Mouse (Mus musculus) adrenal gland, postnatal 25 days (tissue): ENCODE data around the gene Card19. TPM values are rescaled to one million over a fixed set of nuclear protein-coding genes. Genes with fewer than 3 reads are reported as not detected.

ENCODE experiments used
- DNase-seq: peaks from one replicate; pipeline ENCODE4 v3.0.0; 2021; ENCODE audit warnings: mixed read lengths
- total RNA-seq: library from RNA; stranded (reverse); gene quantifications from 2 replicates; pipeline ENCODE4 v1.2.3, GENCODE M21; 2021

Card19 gene
- total RNA-seq, 1 experiment from 2014 or later, result 52.0 TPM

- no peak for DNase-seq
Observed at GRCm38 (mm10) chr13:49225633-49226032, 9.8 kb upstream of the Card19 start.

DNA sequence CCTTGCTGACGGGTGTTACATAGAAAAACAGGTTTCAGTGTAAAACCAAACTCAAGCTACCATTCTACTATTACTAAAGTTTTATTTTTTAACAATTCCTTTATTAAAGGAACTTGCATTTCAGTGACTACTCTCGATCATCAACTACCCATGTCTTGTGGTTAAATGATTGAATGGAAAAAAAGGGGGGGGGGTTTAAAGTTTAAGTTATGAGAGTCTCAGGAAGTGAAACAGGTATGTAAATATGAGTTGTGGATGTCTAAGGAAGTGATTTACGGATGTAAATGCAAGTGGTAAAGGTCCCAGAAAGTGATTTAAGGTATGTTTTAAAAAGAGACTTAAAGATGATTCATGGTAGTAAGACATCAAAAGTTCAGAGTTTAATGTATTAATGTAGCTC, 9.3 kb upstream of the Card19 start:
- DNase-seq, result no peak

DNA sequence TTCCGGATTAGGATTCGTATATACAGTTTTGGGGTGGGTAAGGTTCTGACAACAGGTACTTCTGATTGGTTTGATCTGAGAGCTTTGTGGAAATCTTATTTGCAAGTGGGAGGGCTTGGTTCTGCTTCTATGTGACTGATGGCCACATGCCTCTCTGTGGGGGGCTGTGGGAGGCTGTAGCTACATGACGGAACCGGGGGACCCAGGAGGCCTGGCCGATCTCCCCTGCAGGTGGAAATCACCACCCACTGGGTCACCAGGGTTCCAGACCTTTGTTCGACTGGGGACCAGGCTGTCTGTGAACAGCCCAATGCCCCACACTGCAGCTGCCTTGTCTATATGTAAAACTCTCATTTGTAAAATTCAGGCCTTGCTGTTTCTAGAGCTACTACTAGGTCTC, 8.9 kb upstream of the Card19 start:
- DNase-seq, result no peak

GRCm38 (mm10) chr13:49224314-49224713, 8.5 kb upstream of the Card19 start:
- DNase-seq, result no peak

DNA sequence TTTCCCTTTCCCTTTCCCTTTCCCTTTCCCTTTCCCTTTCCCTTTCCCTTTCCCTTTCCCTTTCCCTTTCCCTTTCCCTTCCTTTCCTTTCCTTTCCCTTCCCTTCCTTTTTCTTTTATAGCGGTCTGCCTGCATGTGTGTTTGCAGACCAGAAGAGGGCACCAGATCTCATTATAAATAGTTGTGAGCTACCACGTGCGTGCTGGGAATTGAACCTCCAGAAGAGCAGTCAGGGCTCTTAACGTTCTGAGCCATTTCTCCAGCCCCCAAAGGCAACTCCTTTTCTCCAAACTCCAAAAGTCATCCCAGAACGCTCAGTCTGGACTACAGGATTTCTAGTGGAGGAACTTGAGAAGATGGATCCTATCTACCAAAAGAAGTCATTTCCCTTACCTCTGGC, 5.1 kb upstream of the Card19 start:
- no peak for DNase-seq

DNA sequence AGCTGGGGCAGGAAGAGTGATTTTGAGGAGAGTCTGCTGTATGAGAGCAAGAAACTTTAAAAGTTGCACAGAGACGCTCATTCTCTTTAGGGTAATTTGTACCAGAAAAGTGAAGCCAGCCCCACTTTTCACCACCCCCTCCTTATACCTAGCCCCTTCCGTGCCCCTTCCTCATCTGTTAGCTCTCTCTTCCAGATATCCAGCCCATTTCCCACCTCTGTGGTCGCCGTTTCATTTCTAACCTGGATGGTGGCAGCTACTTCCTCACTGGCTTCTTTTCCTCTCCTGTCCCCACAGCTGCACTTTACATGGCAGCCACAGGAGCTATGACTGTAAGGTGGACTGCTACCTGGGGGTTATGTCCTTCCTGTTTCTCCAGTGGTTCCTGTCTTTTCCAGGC, 3.5 kb upstream of the Card19 start:
- DNase-seq, result no peak

DNA sequence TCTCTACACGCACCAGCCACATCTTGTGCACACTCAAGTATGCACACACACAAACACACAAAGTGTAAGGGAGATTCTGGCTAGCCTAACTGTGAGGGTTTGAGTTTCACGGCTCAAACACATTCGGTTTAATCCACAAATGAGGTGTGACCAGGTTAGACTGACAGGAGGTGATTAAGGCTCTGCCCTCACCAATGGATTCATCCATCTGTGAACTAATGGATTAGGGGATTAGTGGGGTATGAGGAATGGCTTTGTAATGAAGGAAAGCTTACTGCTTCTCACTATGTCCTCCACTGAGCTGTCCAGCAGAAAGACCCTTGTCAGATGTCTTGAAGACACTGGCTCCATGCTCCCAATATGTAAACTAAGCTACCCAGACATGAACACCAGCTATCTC, 2.8 kb upstream of the Card19 start:
- DNase-seq, result no peak

DNA sequence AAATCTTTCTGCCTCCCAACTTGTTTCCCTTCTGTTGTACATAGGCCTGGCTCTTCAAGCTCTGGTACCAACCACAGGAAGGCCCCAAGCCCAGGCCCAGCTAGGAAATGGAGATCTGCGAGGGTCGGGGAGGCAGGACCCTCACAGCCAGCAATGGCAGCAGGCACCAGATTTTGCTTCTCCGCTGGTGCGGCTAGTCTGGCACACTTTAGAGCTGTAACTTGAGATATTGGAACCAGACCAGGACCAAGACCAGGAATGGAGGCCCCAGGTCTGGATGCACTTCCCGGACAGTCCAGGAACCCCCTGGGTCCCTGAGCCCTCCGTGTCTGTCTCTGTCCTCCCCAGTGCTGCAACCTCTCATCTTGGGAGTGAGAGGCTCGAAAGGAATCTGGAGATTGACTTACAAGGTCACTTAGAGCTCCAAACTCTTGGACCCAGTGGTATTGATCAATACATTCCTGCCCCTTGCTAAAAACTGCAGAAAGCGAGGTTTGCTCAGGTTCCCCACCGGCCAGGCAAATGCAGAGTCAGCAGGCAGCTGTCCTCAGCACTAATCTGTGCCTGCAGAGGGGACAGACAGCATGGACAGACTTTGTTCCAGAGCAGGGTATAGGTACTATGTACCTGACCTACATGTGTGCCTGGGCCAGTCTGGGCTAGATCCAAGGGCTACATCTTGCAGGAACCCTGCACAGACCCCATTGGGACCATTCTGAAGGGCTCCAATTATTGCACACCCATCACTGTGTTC, 1.1 kb upstream of the Card19 start:
- no peak for DNase-seq

DNA sequence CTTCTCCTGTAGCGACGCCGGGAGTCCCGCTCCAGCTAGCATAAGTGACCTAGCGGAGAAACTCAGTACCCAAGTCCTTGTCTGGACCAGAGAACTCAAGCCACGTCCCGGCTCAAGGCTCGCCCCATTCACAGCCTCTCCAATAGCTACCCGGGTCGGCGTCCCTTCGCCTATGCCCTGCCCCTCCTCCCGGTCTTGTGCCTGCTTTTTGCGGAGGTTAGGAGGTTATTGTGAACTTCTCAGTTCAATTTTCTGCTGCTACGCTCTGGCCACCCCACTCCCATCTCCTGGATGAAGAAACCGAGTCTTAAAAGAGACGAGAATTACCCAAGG, 349 bp upstream of the Card19 start:
- DNase-seq, result no peak

GRCm38 (mm10) chr13:49215128-49215503, 721 bp downstream of the Card19 start:
- DNase-seq, result no peak

GRCm38 (mm10) chr13:49214454-49214853, 1.4 kb downstream of the Card19 start:
- DNase-seq, result no peak

DNA sequence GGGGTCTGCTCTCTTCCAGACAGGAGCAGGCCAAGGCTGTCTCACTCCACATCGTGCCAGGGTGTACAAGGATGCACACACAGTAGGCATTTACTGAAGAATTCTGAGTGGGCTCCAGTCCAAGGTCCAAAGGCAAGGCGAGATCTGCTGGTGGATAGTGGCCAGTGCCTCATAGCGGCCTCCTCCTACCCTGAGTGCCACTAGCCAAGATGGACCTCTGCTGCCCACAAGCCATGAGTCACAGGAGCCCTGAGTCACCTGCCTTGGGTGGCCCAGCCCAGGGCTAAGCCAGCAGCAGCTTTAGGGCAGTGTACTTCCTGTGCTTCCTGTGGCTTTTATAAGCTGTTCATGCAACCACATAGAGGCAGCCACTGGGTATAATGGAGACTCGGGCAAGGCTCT, 2.3 kb downstream of the Card19 start:
- DNase-seq, result peak; percentile 77

GRCm38 (mm10) chr13:49212711-49213500, 2.9 kb downstream of the Card19 start:
- DNase-seq, result no peak

DNA sequence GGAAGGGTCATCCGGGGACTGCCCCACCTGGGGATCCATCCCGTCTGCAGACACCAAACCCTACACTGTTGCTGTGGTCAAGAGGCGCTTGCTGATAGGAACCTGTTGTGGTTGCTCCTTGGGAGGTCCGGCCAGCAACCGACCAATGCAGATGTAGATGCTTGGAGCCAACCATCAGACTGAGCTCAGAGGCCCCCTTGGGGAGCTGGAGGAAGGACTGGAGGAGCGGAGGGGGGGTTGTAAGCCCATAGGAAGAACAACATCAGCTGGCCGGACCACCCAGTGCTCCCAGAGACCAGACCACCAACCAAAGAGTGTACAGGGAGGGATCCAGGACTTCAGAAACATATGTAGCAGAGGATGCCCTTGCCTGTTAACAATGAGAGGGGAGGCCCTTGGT, 6.5 kb downstream of the Card19 start:
- DNase-seq, result no peak

- no peak for DNase-seq
Observed at GRCm38 (mm10) chr13:49206341-49206740, 9.5 kb downstream of the Card19 start.

DNA sequence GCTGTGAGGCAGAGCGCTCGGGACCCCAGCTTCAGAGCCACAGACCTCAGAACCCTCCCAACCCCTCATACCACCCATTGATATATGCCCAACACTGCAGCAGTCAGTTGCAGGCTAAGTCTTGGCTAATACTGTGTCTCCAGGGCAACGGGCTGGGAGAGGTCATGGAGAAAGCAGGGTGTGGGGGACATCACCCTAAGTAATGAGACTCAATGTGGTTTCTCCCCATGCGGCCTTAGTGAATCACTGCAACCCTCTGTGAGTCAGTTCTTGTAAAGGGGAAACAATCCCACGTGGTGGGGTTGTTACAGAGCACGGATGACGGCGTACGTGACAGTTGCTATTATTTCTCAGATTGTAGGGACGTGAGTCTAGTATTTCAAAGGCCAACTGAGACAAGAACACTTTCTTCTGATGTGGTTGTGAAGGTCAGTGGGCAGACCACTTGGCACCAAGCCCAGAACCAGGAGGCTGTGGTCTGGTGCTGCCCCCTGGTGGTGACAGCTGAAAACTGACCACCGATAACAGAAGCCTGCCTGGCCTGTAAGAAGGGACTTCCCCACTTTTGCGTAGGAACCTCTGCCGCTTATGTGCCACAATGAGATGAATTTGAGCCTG, 10.3 kb downstream of the Card19 start:
- DNase-seq, result peak; percentile 92

DNA sequence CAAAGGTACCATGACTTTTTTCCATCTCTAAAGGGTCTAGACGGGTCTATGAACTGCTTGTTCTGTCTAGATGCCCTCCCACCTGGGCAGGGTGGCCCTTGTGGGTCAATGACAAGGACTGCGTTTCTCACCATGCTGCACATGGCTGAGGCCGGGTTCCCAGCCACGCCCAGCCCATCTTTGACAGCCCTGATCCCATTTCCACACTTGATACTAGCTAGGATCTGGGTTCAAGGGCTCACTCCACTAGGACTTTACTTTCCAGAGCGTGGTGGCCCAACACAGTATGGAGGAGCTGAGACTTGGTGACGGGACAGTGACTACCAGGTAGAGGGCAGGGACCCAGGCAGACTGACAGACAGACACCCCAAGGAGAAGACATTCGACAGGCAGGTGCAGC, 13.3 kb downstream of the Card19 start:
- DNase-seq, result no peak

- DNase-seq, result no peak
Observed at GRCm38 (mm10) chr13:49200688-49201087, 15.1 kb downstream of the Card19 start.

DNA sequence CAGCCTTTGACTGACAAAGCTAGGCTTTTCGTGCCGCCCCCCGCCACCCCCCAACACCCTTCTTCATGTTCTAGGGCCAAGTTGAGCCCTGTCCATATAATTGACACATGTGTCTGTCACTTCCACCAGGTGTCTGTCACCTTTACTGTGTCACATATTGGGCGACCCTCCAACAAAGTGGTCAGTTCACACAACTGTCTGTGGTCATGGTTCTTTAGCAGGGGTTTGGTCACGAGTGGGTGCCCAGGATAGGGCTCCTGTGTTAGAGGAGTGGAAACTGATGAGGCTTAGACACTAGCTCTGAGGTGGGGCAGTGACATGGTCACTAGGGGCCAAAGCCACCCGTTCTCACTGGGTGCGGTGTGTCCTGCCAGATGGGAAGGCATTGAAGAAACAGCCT, 15.9 kb downstream of the Card19 start:
- no peak for DNase-seq

- no peak for DNase-seq
Observed at GRCm38 (mm10) chr13:49198734-49199133, 17.1 kb downstream of the Card19 start.

DNA sequence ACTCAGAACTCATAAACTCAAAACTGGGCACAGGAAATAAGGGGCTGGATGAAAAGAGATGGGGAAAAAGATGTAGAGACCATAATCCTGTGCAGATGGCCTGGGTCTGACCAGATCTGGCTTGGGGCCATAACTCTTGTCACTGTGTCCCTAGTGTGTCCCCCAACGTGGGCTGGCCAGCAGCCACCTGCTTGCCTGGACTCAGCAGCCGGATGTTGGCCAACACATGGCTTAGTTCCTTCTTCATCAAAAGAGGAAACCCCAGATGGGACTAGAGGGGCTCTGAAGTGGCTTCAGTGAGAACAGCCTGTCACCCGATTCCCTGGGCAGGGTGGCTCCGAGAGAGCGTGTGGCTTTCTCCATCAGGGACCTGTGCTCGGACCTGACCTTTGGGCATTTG, 19.1 kb downstream of the Card19 start:
- no peak for DNase-seq

DNA sequence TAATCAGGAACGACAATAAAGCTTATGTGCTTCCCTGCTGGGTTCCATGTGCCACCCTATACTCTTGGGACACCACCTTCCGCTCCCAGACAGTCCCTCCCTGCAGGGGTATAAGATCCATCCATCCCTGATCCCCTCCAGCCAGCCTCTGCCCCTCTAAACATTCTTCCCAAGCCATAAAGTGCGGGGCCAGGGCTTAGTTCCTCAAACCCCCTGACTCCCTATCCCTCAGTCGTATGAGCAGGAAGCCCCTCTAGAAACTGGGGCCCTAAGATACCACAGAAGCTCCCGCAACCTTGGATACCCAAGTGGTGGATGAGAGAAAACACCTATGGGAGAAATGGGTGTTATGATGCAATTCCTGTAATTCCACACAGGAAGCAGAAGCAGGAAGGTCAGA, 19.6 kb downstream of the Card19 start:
- no peak for DNase-seq

- DNase-seq, result no peak
Observed at GRCm38 (mm10) chr13:49195651-49196050, 20.2 kb downstream of the Card19 start.

DNA sequence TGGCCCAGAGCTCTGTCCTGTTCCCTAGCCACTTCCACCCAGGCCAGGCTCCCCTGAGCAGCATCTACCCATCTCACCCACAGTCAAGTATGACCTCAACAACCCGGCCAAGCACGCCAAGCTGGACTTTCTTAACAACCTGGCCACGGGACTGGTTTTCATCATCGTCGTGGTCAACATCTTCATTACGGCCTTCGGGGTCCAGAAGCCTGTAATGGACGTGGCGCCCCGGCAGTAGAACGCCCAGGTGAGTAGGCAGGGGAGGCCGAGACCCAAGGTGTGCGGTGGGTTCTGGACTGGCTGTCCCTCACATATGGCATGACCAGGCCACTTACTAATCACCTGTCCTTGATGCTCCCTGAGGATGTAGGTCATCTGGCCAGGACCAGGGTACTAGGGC, 21.0 kb downstream of the Card19 start:
- DNase-seq, result no peak
